Comparison of ENCODE assay signal across 14 mouse cellular contexts in genomic region chr12:63220391-63220790, GRCm38 (mm10).
"Had no signal": no experiment of that assay in that cellular context is flagged by ENCODE, and none has a peak within 500 bp of the region (broad histone marks: within the 10 kb centered on the region; RNA-seq: fewer than 3 reads in every experiment).

No protein-coding gene starts in this region.

- H3K4me2 ChIP-seq: intestine, embryonic 15.5 days; limb, embryonic 13.5 days had no signal

- ATAC-seq: intestine, embryonic 15.5 days; lung, postnatal 0 days had no signal

- H3K4me1 ChIP-seq: intestine, embryonic 15.5 days; limb, embryonic 13.5 days had no signal

- H3K36me3 ChIP-seq: intestine, embryonic 15.5 days; limb, embryonic 13.5 days had no signal

- H3K9me3 ChIP-seq: intestine, embryonic 15.5 days; limb, embryonic 13.5 days had no signal

- H3K9ac ChIP-seq: intestine, embryonic 15.5 days; limb, embryonic 13.5 days; liver, embryonic 14.5 days had no signal

- H3K27ac ChIP-seq: intestine, embryonic 15.5 days; limb, embryonic 13.5 days; liver, embryonic 14.5 days; stomach, postnatal 0 days had no signal

- H3K4me3 ChIP-seq: intestine, embryonic 15.5 days; limb, embryonic 13.5 days had no signal

- DNase-seq: kidney, adult 18-20 months; kidney, postnatal 10 days; kidney, postnatal 4 days; left cerebral cortex, postnatal 4 days; lung, adult 2 months; lung, postnatal 36 days; right cerebral cortex, postnatal 14 days; thymus, adult 18-20 months; thymus, postnatal 14 days had no signal

- H3K27me3 ChIP-seq: intestine, embryonic 15.5 days; limb, embryonic 13.5 days had no signal
